In genomic region chr10:80578911-80579310, GRCm38 (mm10) we compare ENCODE assay signal across 8 mouse cellular contexts. TPM values are rescaled to one million over a fixed set of nuclear protein-coding genes. Genes with fewer than 3 reads are reported as not detected.
A peak's percentile ranks its signal among the peaks of the same experiment; 100 is the strongest.
DNase-seq lines count a peak whose midpoint lies in the region; ATAC-seq and TF ChIP-seq lines count a peak whose summit lies in the region.

No protein-coding gene starts in this region.

- peak; percentile 62 for DNase-seq in gastrocnemius, adult 2 months
- DNase-seq in gastrocnemius, adult 8-10 months (ENCODE audit: low spot score in 2 of 2) = no peak
- peak; percentile 90 for DNase-seq in NIH3T3 (ENCODE audit: low read depth)
- DNase-seq in embryo, embryonic 11 days = peak; percentile 73
- DNase-seq in kidney, postnatal 4 days = peak; percentile 73 to 84
- peak; percentile 72 for DNase-seq in mesoderm, embryonic 11.5 days (ENCODE audit: low read depth, low spot score)
- DNase-seq in spleen, postnatal 36 days (ENCODE audit: low spot score in 2 of 2) = peak; percentile 82 to 88

- intact Hi-C loops in gastrocnemius, adult 2 months (cut with DNase I) = loop anchor here (1.0 to 5.0 kb wide), 2 partner anchors 38 to 109 kb away; no protein-coding TSS in a partner anchor

- TF ChIP-seq CTCF in gastrocnemius, adult 2 months (IDR thresholded peaks at IDR 0.05) = peak; percentile 57

- H3K27ac ChIP-seq in gastrocnemius, adult 2 months = peak overlapping the region; percentile 92
- peak overlapping the region; percentile 89 for H3K27ac ChIP-seq in heart, embryonic 16.5 days (ENCODE audit: low read length)

- peak overlapping the region; percentile 81 for H3K4me2 ChIP-seq in heart, embryonic 16.5 days (ENCODE audit: low read depth, low read length)

- H3K4me1 ChIP-seq in heart, embryonic 16.5 days (ENCODE audit: control insufficient read depth, insufficient read depth, low read length) = peaks cover 19% of the 10 kb centered on the region

- 9% methylated on average over 8 of the region's 8 CpGs for WGBS in heart, embryonic 16.5 days

- no peaks in the 10 kb centered on the region for H3K27me3 ChIP-seq in heart, embryonic 16.5 days (ENCODE audit: control insufficient read depth, insufficient read depth, low read length)

- H3K9me3 ChIP-seq in heart, embryonic 16.5 days (replicated peaks; ENCODE audit: control insufficient read depth, low read length) = no peaks in the 10 kb centered on the region

- no peak for ATAC-seq in heart, embryonic 16.5 days (replicated peaks; ENCODE audit: extremely low read depth, insufficient read depth, low FRiP score)

- H3K4me3 ChIP-seq in gastrocnemius, adult 2 months = peak overlapping the region; percentile 80
- H3K4me3 ChIP-seq in heart, embryonic 16.5 days (ENCODE audit: low read length) = peak overlapping the region; percentile 79

- H3K9ac ChIP-seq in heart, embryonic 16.5 days (ENCODE audit: low read length) = peak overlapping the region; percentile 56

- H3K36me3 ChIP-seq in heart, embryonic 16.5 days (ENCODE audit: control insufficient read depth, insufficient read depth) = peaks cover 5% of the 10 kb centered on the region

RNA-seq across cellular contexts. Expression of gene Klf16, which starts 1.8 kb away (rescaled TPM):
- total RNA-seq in gastrocnemius, adult 2 months (2021) = 1 to 10 TPM in 1 of 2 experiments, under 1 TPM in 1; 0.92 to 1.9 TPM
- total RNA-seq in gastrocnemius, adult 8-10 months (2022) = 1 to 10 TPM; 1.1 to 2.0 (median 1.3) TPM
- polyA plus RNA-seq in heart, embryonic 16.5 days (2015; fragmentation: Nextera tagmentation; extraction: Ambion mirVana) = 5.8 and 6.0 TPM in 2 replicates

RNA-seq across cellular contexts. Expression of gene Abhd17a, which starts 11.2 kb away (rescaled TPM):
- 10 to 100 TPM; 60.6 to 61.7 TPM for total RNA-seq in gastrocnemius, adult 2 months (2021)
- total RNA-seq in gastrocnemius, adult 8-10 months (2022) = 10 to 100 TPM; 70.5 to 80.7 (median 77.3) TPM
- polyA plus RNA-seq in heart, embryonic 16.5 days (2015; fragmentation: Nextera tagmentation; extraction: Ambion mirVana) = 79.5 and 91.7 TPM in 2 replicates

RNA-seq across cellular contexts. Expression of gene Rexo1, which starts 17.6 kb away (rescaled TPM):
- 10 to 100 TPM in 1 of 2 experiments, 1 to 10 TPM in 1; 9.8 to 10.4 TPM for total RNA-seq in gastrocnemius, adult 2 months (2021)
- total RNA-seq in gastrocnemius, adult 8-10 months (2022) = 10 to 100 TPM in 2 of 4 experiments, 1 to 10 TPM in 2; 8.5 to 11.1 (median 10.1) TPM
- 15.0 and 16.5 TPM in 2 replicates for polyA plus RNA-seq in heart, embryonic 16.5 days (2015; fragmentation: Nextera tagmentation; extraction: Ambion mirVana)

RNA-seq across cellular contexts. Expression of gene Scamp4, which starts 23.8 kb away (rescaled TPM):
- 10 to 100 TPM; 17.0 to 17.5 TPM for total RNA-seq in gastrocnemius, adult 2 months (2021)
- 10 to 100 TPM; 17.4 to 21.2 (median 19.2) TPM for total RNA-seq in gastrocnemius, adult 8-10 months (2022)
- polyA plus RNA-seq in heart, embryonic 16.5 days (2015; fragmentation: Nextera tagmentation; extraction: Ambion mirVana) = 60.1 and 68.4 TPM in 2 replicates

RNA-seq across cellular contexts. Expression of gene Adat3, which starts 23.8 kb away (rescaled TPM):
- total RNA-seq in gastrocnemius, adult 2 months (2021) = under 1 TPM; 0.48 to 0.89 TPM
- total RNA-seq in gastrocnemius, adult 8-10 months (2022) = under 1 TPM in 3 of 4 experiments, not detected in 1; 0.29 to 0.43 (median 0.36) TPM
- 3.5 and 4.0 TPM in 2 replicates for polyA plus RNA-seq in heart, embryonic 16.5 days (2015; fragmentation: Nextera tagmentation; extraction: Ambion mirVana)

Comparison
In these comparisons a context has a peak if more than half of its experiments do, and no peak if none do; other contexts are left out.
1. DNase-seq: peak in gastrocnemius, adult 2 months (single experiment), NIH3T3 (single experiment), embryo, embryonic 11 days (single experiment), kidney, postnatal 4 days (2 of 2), mesoderm, embryonic 11.5 days (single experiment) and spleen, postnatal 36 days (2 of 2); none in gastrocnemius, adult 8-10 months (0 of 2).